Mouse (Mus musculus) 3134 (cell line): ENCODE measurements around the gene Metrnl.
"Not testable (repeated sequence)": the region's sequence is repeated elsewhere in the genome, so short reads cannot be mapped to it uniquely, and the experiment has no call there.

Experiments
- DNase-seq: peaks from one replicate; pipeline ENCODE4 v3.0.0-alpha.2; 2011; ENCODE audit warnings: low spot score; ENCODE audit not compliant: insufficient read length; ENCODE audit errors: extremely low read depth

The Metrnl gene

DNA sequence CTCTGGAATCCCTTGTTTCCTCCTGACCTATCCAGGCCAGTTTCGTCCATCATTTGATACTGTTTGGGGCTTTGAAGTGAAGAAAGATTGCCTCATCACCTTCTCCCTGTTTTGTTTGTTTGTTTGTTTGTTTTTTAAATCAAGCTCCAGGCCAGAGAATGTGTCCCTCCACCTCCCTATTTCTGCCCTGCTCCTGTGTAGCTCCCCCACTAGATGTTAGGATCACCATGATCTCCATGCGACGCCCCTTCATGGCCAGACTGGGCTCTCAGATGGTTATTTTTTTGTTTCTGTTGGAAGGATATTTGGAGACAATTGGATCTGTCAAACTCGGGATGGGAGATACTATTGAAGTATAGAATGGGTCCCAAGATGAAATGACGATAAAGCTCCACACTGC, at the start of gene Metrnl:
Gene Metrnl, plus strand, starts transcription at position 301 of the 400 bp plus-strand sequence.
- DNase-seq = no peak

DNA sequence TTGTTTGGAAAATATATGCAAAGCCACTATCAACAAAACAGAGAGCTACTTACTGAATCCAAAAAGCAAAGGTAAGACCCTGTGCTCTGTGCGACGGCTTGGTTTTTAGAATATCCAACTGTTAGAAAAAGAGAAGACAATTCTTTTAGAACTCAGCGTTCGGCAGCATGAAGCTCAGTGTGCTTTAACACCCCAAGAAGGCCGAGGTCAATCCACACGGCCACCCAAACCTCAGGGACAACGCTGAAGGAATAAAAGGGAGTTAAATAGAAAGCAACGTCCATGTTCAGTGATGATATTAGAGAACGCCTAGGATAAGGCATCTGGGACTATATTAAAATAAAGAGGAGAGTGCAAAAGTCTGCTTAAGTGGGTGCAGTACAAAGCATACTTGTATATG, 49.8 kb upstream of the Metrnl start:
- no peak for DNase-seq

DNA sequence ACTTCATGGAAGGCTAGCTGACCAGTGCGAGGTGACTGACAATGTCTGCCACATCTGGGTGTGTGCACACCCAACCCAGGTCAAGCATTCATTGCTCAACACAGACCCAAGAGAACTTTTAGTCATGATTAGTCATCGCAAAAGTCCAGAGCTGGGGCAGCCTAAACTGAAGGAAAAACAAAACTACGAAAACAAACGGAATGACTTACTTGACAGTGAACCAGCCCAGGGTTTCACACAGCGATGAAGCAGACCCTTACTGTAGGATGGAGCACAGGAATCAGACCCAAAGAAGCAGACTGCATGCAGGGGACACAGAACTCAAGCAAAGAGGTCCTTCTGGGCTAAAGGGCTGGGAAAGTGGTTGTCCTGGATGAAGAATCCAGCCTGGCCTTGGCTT, 49.4 kb upstream of the Metrnl start:
- DNase-seq = peak; percentile 73

DNA sequence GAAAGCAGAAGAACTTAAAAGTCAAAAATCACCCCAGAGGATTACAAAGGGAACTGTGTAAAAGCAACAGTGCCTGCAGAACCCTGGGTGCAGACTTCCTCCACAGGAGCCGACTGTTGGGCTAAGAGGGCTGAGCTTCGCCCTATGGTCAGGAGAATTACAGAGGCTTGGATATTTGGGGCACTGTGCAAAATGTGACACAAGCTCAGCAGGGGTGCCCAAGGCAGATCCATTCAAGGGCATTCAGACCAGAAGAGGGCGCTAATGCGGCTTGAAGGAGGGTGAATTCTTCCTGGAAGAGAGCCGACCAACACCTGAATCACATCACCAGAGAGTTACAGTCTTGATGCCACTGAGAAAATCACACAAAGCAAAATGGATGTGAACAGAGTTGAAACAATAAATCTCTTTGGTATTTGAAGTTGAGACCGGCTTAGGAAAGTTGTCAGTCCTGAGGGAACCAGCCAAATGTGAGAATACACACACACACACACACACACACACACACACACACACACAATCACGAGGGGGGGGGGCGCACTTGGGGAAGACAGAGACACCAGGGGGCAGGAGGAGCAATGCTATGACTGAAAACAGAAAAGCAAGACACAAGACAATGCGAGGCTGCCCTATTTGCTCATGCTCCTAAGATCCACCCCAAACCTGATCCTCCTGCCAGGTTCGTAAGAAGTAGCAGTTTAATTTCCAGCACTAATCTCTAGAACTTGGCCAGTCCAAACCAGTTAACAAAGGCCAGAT, 48.6 kb upstream of the Metrnl start:
- peak; percentile 55 for DNase-seq

DNA sequence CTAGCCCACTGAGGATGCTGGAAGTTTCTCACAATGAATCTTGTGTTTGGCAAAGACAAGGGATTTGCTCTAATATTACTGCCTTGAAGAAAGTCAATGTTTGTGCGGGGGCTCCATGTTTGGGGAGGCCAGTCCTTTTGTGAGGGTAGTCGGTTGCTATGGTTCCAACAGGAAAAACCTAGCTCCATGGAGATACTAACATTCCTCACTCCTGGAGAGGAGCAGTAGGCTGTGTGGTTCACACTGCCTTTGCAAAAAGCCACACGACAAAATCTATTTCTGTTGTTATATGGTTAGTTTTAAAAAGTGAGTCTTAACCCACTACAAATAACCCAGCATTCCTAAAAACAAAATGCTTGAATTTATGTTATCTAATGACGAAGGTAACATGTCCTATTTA, 47.7 kb upstream of the Metrnl start:
- DNase-seq = no peak

DNA sequence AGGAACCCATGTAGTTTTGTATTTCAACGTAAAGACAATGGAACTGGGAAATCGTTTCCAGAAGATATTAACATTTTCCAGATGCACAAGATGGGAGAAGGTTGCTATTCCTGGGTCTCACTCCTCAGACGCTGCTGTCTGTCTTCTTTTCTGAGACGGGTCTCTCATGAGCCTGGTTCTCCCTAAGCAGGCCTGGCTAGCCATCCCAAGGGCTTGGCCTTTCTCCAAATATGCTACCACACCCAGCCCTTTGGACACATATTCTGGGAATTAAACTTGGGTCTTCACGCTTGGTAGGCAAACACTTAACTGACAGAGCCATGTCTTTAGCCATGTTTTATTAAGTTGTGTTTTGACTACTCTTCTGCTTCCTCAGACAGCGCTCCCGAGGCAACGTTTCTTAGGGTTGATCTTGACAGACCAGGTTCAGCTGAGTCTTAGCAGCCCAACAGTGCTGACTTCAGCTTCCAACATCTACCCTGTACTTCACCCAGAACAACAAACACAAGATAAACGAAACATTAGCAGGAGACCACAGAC, 46.9 kb upstream of the Metrnl start:
- no peak for DNase-seq

DNA sequence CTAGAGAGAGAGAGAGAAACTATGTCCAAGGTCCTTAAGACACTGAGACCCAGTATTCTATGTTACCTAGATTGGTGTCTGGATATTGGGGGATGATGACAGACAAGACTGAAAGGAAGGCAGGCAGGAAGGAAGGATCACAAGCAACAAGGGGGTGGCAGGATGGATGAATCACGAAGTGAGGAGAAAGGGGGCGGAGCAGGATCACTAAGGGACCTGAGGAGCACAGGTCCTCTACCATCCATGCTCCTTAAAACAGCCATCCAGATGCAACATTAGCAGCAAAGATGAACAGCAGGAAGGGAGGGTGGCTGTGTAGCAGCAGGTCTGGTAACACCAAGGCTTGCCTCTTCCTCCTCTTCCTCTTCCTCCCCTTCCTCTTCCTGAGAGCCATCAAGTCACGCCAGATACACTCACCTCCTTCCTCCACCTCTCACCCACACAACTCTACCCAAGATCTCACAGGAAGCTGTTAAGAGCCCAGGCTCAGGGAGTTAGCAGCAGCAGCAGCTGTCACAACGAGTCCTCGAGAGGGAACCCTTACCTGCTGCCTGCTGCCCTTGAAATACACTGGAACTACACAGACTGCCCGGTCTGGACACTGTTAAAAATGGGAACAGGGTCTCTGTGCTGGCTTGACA, 46.1 kb upstream of the Metrnl start:
- no peak for DNase-seq

DNA sequence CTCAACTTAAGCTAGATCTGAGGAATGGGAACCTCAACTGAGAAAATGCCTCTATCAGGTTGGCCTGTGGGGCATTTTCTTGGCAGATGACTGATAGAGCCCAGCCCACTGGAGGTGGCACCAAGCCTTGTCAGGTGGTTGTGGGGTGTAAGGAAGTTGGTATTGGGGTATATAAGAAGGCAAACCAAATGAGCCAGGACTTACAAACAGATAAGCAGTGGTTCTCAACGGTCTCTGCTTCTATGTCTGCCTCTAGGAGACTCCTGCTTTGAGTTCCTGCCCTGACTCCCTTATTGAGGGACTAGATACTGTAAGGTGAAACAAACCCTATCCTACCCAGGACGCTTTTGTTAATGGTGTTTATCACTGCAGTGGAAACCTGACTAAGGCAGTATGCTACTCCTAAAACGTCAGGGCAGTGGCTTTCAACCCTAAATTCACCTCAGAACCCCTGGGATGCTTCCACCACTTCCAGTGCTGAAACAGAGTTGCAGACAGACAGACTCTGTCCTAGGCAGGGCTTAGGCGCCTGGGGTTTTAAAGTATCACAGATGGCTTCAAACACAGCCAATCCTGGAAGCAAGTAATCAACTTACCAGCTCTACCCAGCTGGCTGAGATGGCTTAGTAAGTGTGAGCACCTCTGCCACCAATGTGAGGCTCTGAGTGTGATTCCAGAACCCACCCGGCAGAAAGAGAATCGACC, 45.4 kb upstream of the Metrnl start:
- no peak for DNase-seq

DNA sequence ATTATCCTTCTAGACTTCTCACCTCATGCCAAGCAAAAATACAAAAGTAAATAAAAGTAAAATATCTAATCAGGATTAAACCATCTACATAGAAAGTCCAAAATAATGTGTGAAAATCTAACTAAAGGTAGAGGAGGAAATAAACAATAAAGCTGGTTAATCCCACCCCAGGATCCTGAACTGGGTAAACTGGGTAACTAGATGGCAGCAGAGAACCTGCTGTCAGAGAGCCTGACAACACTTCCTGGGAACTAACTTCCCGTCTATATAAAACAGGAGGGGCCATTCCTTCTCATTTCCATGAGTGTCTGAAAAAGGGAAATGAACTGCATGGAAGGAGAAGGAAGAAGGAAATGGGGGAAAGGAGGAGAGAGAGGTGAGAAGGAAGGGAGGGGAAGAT, 43.2 kb upstream of the Metrnl start:
- no peak for DNase-seq

DNA sequence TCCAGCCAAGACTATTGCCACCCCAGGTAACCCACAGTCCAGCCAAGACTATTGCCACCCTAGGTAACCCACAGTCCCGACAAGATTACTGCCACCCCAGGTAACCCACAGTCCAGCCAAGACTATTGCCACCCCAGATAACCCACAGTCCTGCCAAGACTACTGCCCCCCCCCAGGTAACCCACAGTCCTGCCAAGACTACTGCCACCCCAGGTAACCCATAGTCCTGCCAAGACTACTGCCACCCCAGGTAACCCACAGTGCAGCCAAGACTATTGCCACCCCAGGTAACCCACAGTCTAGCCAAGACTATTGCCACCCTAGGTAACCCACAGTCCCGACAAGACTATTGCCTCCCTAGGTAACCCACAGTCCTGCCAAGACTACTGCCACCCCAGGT, 40.7 kb upstream of the Metrnl start:
- DNase-seq = not testable (repeated sequence)

DNA sequence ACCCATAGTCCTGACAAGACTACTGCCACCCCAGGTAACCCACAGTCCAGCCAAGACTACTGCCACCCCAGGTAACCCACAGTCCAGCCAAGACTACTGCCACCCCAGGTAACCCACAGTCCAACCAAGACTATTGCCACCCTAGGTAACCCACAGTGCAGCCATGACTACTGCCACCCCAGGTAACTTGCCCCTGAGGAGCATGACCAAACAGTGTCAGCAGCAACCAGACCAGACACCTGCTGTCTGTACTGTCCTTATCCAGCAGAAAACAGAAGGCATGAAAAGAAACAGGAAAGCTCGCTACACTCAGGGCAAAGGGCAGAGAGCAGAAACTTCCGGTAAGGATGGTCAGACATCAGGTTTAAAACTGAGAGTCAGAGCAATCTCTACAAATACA, 40.2 kb upstream of the Metrnl start:
- DNase-seq = no peak

DNA sequence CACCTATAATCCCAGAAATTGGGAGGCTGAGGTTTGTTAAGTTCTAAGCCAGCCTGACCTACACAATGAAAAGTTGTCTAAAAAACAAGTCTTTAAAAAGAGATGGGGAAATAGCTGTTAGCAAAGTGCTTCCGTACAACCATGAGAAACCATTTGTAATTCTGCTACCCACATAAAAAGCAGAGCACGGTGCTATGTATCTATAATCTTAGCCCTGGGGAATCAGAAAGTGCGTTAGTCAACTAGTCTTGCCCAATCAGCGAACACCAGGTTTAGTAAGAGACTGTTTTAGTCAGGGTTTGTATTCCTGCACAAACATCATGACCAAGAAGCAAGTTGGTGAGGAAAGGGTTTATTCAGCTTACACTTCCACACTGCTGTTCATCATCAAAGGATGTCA, 33.8 kb upstream of the Metrnl start:
- DNase-seq = no peak

DNA sequence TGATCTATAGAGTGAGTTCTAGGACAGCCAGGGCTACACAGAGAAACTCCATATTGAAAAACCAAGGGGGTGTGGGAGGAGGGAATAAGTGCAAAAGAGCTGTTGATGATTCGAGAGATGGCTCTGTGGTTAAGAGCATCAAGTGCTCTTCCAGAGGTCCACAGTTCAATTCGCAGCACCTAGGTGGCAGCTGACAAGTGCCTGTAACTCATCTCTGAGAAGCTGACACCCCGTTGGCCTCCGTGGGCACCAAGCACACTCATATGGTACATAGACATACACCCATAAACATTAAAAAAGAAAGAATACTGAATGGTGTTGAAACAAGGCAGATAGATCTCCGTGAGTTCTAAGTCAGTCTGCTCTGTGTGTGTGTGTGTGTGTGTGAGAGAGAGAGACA, 32.6 kb upstream of the Metrnl start:
- no peak for DNase-seq

DNA sequence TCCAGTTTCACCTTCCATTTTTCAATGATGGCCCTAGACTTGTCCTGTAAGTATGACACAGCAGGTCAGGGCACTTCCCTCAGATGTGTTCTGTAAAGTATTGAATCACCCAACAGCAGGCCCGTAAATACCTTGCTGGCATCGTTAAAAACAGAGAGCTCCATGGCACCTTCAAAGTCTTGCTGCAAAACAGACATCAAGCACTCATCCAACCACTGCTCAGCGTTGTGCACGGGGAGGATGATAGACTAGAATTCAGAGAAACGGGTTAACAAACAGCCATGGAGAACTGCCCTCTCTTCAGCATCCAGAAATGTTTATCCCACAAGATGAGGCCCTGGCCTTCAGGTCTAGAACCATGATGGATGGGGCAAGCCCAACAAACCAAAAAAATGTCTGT, 30.4 kb upstream of the Metrnl start:
- DNase-seq = no peak

DNA sequence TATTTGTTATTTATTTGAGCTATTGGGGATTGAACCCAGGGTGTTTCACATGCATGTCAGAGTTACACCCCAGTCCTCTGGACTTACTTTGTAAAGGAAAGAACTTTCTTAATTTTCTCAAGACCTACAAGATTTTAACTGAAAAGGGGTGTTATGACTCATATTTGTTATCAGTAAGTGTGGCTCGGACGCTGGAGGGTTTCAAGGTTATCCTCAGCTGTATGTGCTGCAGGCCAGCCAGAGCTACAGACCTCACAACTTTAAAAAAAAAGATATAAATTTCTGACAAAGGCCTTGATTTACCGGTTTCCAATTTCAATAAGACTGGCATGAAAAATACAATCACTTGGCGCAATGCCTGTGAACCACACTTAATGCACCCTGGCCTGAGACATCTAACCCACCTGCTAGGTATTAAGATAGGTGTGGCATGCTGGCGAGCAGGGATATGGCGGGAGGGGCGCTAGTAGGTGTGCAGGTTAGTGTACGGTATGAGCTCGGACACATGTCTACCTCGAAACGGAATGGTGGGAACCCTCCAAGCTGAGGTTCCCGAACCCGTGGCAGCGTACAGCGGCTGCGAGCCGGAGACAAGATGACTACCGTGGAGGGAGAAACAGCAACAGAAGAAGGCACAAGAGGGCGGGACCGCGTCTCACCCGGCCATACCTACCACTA, 28.9 kb upstream of the Metrnl start:
- DNase-seq = no peak

DNA sequence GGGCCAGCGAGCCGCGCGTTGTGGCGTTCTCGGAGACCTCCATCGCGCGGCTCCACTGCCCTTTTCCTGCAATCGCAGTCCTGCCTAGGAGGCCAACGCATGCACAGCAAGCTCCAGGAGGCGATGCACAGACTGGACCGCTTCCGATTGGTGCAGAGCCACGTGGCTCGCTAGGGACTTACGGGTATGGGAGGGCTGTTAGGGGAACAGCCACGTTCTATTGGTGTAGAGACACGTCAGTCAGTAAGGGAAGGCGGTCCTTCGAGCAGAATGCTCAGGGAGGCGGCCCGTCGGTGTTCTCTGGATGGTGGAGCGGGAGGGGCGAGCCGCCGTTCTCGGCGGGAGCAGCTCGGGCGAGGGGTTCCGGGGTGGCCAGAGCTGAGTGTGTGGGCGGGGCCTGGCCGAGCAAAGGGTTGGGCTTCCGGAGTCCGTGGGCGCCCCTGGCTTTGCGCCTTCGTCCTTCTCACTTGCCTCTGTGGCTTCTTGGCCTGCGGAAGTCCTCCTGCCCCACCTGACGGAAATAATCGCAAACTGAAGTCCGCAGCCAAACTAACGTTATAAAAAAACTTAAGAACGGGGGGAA, 28.3 kb upstream of the Metrnl start, which contains the start of gene B3gntl1:
Gene B3gntl1, minus strand, starts transcription at position 164 of the 583 bp plus-strand sequence.
- DNase-seq = peak; percentile 99

DNA sequence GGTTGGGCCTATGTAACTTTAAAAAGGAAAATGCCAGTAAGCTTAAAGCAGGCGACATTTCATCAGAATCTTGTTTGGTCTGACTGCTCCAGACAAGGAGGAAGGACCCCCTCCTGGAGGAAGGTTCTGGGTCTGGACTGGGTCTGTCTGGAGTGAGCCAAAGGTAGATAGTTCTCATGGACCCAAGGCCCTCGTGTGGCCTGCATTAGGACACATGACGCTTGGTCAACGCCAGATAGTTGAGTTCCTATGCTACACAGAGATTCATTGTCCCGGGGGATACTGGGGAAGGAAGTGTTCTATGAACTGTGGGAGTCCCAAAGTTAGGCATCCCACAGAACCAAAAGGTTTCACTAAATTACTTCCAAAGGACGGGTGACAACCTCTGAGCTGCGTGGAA, 27.7 kb upstream of the Metrnl start:
- no peak for DNase-seq

DNA sequence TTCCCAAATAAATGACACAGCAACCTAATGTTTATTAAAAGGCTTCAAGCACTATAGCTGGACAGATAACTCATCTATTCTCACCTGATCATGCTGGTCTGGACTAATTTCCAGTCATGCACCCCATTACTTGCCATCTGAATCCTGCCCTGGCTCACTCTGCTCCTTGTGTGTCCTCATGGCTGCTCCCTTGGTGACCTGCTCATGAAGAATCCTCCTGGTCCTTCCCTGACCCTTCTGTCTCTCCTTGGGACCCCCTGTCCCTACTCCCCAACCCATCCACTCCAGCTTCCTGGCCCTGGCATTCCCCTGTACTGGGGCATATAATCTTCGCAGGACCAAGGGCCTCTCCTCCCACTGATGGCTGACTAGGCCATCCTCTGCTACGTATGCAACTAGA, 24.5 kb upstream of the Metrnl start:
- no peak for DNase-seq

DNA sequence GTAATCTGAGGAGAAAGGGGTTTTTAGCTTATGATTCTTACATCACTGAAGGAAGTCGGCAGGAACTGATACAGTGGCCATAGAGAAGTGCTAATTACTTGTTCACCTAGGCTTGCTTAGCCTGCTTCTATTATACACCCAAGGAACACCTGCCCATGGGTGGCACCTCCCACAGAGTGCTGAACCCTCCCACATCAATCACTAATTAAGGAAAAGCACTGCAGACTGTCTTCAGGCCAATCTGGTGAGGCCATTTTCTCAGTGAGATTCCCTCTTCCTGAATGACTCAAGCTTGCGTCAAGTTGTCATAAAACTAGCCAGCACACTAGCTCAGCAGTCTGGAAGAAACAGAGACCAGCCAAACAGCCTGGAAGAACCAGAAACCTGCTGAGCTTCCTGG, 21.8 kb upstream of the Metrnl start:
- peak; percentile 35 for DNase-seq

DNA sequence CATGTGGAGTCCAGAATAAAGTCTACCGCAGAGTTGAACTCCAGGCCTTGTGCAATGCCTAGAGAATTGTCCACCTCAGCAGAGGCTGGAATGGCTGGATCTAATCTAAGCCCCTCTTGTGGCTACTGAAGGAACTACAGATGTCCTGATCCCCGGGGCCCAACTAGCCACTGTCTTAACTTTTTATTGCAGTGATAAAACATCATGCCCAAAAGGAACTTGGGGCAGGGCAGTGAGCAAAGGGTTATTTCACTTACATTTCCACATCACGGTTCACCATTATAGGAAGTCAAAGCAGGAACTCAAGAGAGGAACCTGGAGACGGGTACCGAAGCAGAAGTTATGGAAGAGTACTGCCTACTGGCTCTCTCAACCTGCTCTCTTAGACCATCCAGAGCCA, 20.6 kb upstream of the Metrnl start:
- no peak for DNase-seq

DNA sequence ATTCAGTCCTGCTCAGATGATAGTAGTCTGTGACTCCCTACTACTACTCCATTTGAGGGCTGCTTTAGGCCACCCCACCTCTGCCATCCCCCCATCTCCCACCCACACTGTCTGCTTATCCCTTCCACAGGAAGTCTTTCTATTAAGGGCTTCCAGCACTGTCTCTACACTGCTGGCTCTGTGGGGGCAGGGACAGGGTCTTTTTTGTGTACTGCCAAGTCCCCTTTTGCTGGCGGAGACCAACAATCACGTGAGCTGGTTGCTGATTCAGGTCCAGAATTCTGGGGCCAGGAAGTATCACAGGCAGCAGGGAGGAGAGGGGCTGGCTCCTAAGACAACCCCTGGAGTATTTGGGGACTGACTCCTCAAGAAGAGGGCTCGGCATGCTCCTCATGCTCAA, 18.1 kb upstream of the Metrnl start:
- DNase-seq = no peak
